Mouse (Mus musculus): ENCODE data around the gene Kmt5a.
A peak's percentile ranks its signal among the peaks of the same experiment; 100 is the strongest.
"Not testable (repeated sequence)": the region's sequence is repeated elsewhere in the genome, so short reads cannot be mapped to it uniquely, and the experiment has no call there.

Gene Kmt5a

GRCm38 (mm10) chr5:124482966-124483654 is 43.4 kb downstream of the Kmt5a start, which contains the start of gene Snrnp35:
Gene Snrnp35, plus strand, starts transcription at chr5:124483134.
- peak; percentile 94 for DNase-seq (ENCODE audit: low read depth, low spot score)

GRCm38 (mm10) chr5:124483655-124484396 is 44.1 kb downstream of the Kmt5a start:
- DNase-seq (ENCODE audit: low read depth, low spot score), result no peak

DNA sequence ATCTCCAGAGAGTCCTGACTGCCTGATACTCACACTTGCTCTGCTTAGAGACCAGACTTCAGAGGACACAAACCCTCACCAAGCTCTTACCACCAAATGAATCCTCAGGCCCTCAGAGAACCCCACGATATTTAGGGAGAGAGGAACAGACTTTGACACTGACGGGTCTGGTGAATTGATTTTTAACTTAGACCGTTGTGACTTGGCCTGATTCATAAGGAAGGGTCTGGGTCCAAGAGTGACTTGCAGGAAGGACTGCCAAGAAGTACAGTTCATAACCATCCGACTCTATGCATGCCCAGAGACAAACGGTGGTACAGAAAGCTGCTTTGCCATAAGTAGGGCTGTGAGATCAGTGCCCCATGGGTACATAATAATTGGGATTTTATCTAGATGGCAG is 45.9 kb downstream of the Kmt5a start:
- DNase-seq (ENCODE audit: low read depth, low spot score), result no peak

- no peak for DNase-seq (ENCODE audit: low read depth, low spot score)
Measured at GRCm38 (mm10) chr5:124488885-124489284, 49.2 kb downstream of the Kmt5a start.

DNA sequence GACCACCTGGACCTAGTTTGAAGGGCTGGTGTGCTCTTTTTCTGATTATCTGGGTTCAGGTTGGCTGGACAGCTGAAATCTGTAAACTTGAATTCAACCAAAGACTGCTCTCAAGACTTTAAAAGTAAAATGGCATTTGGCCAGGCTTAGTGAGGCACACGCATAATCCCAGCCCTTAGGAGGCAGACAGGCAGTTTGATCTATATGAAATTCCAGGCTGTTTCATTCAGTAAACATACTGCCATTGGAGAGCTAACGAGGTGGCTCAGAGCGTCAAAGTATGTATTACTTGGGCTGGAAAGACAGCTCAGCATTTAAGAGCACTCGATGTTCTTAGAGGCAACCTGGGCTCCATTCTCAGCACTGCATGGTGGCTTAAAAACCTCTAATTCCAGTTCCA is 52.0 kb downstream of the Kmt5a start:
- DNase-seq (ENCODE audit: low read depth, low spot score), result no peak

- DNase-seq (ENCODE audit: low read depth, low spot score), result no peak
Measured at GRCm38 (mm10) chr5:124492618-124493017, 52.9 kb downstream of the Kmt5a start.

DNA sequence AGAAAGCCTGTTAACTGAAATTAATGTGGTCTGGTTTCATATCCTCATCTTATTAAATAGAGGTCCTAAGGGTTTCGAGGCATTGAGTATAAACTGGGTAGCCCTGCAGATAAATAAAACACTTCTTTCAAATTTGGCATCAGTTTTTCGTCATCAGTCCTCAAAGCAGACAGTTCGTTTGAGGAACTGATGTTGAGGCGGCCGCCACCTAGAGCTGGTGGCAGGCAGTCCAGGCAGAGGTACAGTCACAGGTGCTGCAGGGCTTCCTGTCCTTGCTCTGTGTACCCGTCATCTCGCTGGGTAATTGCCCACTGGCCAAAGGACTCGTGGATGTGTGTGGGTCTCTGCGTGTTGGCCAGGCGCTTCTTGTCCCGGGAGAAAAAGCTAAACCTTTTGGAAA is 53.7 kb downstream of the Kmt5a start:
- DNase-seq (ENCODE audit: low read depth, low spot score), result no peak

- DNase-seq (ENCODE audit: low read depth, low spot score), result no peak
Measured at GRCm38 (mm10) chr5:124495547-124495946, 55.8 kb downstream of the Kmt5a start.

GRCm38 (mm10) chr5:124496614-124497514 is 57.1 kb downstream of the Kmt5a start:
- DNase-seq (ENCODE audit: low read depth, low spot score), result no peak

DNA sequence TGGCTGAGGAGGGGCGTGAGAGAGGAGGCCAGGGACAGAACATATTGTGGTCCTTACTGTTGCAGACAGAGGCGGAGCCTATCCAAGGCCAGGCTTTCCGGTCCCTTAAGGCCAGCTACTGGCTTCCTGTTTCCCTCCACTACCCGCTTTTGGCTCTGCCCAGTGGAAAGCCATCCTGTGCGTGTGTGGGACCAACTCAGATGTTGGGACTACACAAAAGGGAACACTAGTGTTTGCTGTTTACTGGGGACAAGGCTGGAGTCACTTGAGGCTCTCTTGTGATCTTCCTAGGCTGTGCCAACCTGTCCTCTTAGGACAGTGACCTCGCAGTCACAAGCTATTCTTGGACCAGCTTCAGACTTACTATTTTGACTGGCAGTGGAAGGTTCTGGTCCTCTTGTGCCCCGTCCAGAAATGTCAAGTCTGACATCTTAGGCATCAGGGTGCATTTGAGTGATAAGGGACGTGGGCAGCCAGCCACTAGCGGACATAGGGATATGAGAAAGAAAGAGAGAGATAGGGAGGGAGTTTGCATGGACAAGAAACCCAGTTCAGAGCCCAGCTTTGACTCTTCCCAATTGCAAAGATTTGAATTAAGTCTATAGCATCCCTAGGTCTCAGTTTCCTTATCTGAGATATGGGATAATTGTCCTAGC is 58.6 kb downstream of the Kmt5a start:
- no peak for DNase-seq (ENCODE audit: low read depth, low spot score)

DNA sequence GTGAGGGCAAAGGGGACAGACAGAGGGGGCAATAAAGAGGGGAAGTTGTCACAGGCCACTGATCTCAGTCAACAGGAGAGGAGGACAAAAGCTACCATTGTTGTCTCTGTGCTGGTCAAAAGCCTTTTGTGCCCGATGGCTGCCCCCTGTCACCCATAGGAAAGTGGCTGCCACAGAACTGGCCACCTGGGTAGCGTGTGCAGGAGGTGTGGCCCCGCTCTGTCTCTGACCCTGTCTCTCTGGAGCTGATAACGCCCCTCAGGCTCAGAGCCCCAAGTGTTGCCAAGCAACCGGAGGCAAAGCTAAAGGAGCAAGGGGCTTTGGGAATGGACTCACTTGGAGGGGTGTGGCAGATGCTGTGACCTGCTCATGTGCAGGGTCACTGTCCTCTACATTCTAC is 59.3 kb downstream of the Kmt5a start:
- DNase-seq (ENCODE audit: low read depth, low spot score), result peak; percentile 50

DNA sequence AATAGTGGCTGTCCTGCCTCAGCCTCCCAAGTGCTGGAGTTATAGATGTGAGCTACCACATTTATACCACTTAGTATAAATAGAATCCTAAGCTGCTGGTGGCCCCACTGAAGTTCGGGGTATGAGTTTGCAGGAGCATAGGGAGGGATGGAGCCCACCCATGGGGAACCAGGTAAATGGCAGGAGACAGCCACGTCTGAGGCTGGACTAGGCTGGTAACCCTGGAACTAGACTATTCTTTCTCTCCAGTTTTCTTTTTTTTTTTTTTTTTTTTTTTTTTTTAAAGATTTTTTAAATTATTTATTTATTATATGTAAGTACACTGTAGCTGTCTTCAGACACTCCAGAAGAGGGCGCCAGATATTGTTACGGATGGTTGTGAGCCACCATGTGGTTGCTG is 60.3 kb downstream of the Kmt5a start:
- not testable (repeated sequence) for DNase-seq (ENCODE audit: low read depth, low spot score)

- DNase-seq (ENCODE audit: low read depth, low spot score), result peak; percentile 79
Measured at GRCm38 (mm10) chr5:124500573-124500972, 60.8 kb downstream of the Kmt5a start.

- no peak for DNase-seq (ENCODE audit: low read depth, low spot score)
Measured at GRCm38 (mm10) chr5:124501541-124501940, 61.8 kb downstream of the Kmt5a start.

GRCm38 (mm10) chr5:124503742-124504141 is 64.0 kb downstream of the Kmt5a start:
- peak; percentile 54 for DNase-seq (ENCODE audit: low read depth, low spot score)

DNA sequence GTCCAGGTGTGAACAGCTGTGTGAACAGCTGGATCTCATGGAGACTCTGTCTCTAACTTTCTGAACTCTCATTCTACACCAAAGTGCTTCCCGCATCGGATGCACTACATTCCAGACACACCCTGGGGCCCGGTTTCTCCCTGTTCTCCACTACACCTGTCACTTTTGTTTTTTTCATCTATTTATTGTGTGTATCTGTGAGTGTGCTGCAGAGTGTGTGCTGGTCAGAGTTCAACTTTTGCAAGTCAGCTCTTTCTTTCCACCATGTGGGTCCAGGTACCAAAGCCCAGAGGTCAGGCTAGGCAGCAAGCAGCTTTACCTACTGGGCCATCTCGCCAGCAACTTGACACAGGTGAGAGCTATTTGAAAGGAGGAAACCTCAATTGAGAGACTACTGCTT is 65.5 kb downstream of the Kmt5a start:
- peak; percentile 56 for DNase-seq (ENCODE audit: low read depth, low spot score)

DNA sequence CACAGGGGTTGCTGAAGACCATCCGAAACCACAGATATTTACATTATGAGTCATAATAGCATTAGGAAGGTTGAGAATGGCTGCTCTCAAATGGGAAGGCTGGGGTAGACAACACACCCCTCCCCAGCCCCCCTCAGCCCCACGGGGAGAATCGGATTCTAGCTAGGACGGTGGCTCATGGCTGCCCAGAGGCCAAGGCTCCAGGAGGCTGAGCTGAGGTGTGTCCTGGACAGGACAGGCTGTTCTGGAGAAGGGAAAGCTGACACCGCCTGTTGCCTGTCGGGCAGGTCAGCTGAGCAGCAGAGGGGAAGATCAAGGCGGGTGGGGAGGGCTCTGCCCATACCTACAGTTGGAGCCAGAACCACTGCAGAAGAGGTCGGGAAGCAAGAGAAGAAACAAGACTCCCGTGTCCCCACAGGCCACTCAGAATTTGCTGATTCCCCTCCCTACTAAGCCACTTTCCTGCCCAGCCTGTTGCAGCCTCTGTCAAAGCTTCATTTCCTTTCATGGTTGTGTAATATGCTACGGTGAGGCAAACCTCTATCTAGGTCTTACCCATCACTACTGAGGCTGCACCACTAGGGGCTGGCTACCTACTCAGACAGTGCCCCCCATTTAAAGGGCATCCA is 67.1 kb downstream of the Kmt5a start:
- no peak for DNase-seq (ENCODE audit: low read depth, low spot score)

DNA sequence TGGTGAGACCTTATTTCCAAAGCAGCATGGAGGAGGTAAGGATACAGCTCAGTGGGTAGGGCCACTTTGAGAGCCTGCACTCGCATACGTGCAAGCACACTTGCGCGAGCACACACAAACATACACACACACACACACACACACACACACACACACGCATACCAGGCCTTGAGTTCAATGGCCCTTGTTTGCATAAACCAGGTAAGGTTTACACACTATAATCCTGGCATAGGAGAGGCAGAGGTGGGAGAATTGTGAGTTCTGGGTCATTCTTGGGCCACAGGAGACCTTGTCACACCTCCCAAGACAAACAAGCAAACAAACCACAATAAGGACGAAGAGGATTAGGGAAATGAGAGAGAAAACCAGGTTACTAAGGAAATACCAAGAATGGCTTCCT is 69.5 kb downstream of the Kmt5a start:
- no peak for DNase-seq (ENCODE audit: low read depth, low spot score)

DNA sequence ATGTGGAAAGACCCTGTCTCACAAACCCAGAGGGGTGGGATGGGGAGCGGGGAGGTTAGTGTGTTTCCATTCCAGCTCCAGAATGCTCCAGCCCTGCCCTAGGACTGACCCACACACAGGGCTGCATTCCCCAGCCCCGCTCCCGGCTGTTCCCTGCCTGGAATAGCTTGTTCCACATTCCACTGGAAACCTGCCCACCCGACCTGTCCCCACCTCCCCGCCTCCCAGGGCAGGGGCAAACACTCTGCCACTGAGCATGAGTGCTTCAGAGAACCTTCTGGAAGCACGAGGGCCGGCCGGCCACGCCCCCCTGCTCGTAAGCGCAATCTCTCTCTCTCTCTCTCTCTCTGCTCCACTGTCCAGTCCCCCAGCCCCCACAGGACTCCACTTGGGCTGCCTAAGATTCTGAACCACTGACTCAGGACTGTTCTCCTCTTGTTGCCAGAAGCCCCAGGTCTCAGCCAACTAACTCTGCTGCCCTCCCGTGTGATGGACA is 70.1 kb downstream of the Kmt5a start:
- DNase-seq (ENCODE audit: low read depth, low spot score), result peak; percentile 73

DNA sequence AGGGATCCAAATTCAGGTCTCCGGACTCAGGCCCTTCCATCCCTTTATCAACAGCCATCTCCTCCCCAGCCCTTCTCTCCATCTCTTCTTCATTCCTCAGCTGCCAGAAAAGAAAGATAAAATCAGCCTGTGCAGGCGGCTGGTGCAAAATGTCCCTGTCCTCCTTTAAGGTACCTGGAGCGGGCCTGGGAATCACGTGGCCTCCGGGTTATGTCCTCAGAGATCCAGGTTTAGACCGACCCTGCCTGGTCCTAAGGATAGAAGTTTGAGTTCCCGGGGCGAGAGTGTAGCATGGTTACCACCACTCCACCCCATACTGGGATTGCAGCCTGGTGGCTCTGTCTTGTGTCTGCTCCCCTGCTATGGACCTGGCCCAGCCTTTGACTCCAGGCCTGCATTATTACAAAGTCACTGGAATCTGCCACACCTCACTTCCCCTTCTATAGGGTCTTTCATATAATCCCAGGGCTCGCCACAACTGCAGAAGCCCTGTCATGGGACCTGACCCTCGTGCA is 70.9 kb downstream of the Kmt5a start:
- DNase-seq (ENCODE audit: low read depth, low spot score), result peak; percentile 62

Measured in R1 (cell line).